Mouse (Mus musculus): ENCODE measurements around the gene Zswim8. TPM values are rescaled to one million over a fixed set of nuclear protein-coding genes. Genes with fewer than 3 reads are reported as not detected.

The Zswim8 gene
- polyA plus RNA-seq, 1 experiment from 2014 or later: 37.5 TPM

GRCm38 (mm10) chr14:20753792-20754191, 46.4 kb downstream of the Zswim8 start:
- WGBS: 80% methylated on average over 3 of the region's 3 CpGs
- H3K27ac ChIP-seq: no peak overlapping the region
- H3K4me1 ChIP-seq (replicated peaks): no peaks in the 10 kb centered on the region; the same call in 1 of the 2 replicates
- no peak overlapping the region for H3K4me3 ChIP-seq (replicated peaks)
- no peak overlapping the region for H3K4me2 ChIP-seq
- H3K27me3 ChIP-seq: no peaks in the 10 kb centered on the region
- ATAC-seq (ENCODE audit: insufficient number of reproducible peaks, insufficient read depth, low FRiP score, low TSS enrichment, low read depth): no peak
- H3K9ac ChIP-seq (replicated peaks): no peak overlapping the region
- H3K9me3 ChIP-seq: no peaks in the 10 kb centered on the region
- H3K36me3 ChIP-seq: peaks cover 68% of the 10 kb centered on the region

DNA sequence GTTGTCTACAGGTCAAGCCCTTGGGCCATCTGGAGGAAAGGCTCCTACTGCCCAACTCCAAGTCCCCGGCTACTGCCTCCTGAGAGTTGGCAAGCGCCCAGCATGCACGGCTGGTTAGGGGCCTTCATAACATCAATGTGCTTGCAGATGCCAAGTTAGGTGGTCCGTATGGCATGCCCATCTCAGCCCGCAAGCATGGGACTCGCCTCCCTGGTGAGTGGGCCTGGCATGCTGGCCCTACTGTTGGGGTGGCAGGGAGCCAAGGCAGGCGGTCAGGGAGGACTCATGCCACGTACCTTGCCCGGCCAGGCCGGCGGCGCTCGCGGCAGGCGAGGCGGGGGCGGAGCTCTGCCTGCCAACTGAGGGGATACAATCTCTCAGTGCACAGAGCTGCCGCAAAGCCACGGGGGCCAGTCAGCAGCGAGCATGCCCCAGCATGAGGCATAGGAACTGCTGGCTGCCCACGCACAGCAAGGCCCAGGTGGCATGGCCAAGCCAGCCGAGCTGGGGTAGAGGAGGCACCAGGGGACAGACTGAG, 50.1 kb downstream of the Zswim8 start:
- ATAC-seq (ENCODE audit: insufficient number of reproducible peaks, insufficient read depth, low FRiP score, low TSS enrichment, low read depth): no peak
- WGBS: 95% methylated on average over 22 of the region's 22 CpGs
- Histone ChIP-seq H3K27ac (no peak overlapping the region), H3K4me2 (no peak overlapping the region), H3K9me3 (no peaks in the 10 kb centered on the region), H3K4me1 (replicated peaks) (no peaks in the 10 kb centered on the region), H3K36me3 (peaks cover 95% of the 10 kb centered on the region), H3K4me3 (replicated peaks) (no peak overlapping the region), H3K9ac (replicated peaks) (no peak overlapping the region), H3K27me3 (no peaks in the 10 kb centered on the region)

DNA sequence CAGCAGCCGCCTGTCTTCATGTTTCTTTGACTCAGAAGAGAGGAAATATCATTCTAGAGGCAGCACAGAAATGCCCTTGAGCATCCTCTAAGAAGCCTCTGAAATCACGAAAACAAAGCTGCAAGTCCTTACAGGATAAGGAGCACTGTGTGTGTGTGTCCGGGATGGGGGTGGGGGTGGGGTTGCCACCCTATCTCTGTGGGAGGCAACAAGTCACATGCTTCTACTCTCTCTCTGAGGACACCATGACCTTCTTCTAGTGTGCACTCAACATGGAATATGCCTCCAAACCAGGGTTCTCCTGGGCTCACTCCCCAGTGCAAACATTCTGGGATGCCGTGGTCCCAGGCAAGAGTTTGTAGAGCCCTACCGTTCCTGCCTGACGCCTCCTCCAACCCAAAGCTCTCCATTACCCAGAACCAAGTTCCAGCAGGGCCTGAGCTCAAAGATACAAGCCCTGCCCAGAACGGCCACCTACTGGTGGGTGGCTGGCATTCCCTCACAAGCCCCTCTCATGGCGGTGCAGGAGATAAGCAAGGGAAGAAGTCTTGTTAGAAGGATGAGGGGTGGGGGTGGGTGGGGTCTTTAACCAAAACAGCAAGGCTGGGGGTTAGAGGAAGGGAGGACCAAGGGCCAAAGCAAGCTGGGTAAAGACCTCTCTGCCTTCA, 51.5 kb downstream of the Zswim8 start:
- Histone ChIP-seq H3K9ac (replicated peaks) (no peak overlapping the region), H3K4me2 (no peak overlapping the region), H3K4me3 (replicated peaks) (no peak overlapping the region), H3K36me3 (peaks cover 98% of the 10 kb centered on the region), H3K9me3 (no peaks in the 10 kb centered on the region), H3K4me1 (replicated peaks) (no peaks in the 10 kb centered on the region), H3K27me3 (no peaks in the 10 kb centered on the region), H3K27ac (no peak overlapping the region)
- ATAC-seq (ENCODE audit: insufficient number of reproducible peaks, insufficient read depth, low FRiP score, low TSS enrichment, low read depth): no peak
- WGBS: 78% methylated on average over 8 of the region's 8 CpGs

GRCm38 (mm10) chr14:20764942-20765341, 57.6 kb downstream of the Zswim8 start:
- WGBS: 89% methylated on average over 5 of the region's 5 CpGs
- no peaks in the 10 kb centered on the region for H3K27me3 ChIP-seq
- H3K9me3 ChIP-seq: no peaks in the 10 kb centered on the region
- no peak for ATAC-seq (ENCODE audit: insufficient number of reproducible peaks, insufficient read depth, low FRiP score, low TSS enrichment, low read depth)
- no peaks in the 10 kb centered on the region for H3K4me1 ChIP-seq (replicated peaks)
- H3K4me3 ChIP-seq (replicated peaks): no peak overlapping the region
- no peak overlapping the region for H3K9ac ChIP-seq (replicated peaks)
- H3K36me3 ChIP-seq: peaks cover 75% of the 10 kb centered on the region
- no peak overlapping the region for H3K27ac ChIP-seq
- no peak overlapping the region for H3K4me2 ChIP-seq

DNA sequence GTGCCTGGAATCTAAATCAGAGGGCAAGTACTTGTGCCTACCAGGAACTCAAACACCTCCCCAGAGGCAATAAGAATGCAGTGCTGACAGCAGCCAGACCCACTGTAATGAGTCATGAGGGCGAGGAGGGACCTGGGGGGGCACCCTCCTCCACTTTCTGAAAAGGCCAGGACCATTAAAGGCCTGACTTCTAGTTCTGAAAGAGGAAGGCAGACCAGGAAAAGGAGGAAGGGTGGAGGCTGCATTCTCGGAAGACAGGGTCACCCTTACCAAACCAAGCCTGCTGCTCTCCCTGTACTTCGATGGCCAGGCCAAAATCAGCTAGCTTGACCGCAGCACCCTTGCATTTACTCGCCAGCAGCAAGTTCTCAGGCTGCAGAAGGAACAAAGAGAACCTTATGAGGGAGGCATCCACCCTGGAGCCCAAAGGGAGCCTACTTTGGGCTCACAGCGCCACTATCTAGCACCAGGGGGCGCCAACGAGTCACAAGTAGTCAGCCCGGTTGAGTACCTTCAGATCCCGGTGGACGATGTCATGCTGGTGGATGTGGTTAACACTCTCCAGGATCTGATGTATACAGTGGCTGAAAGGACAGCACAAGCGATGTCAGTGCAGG, 58.4 kb downstream of the Zswim8 start:
- H3K9ac ChIP-seq (replicated peaks): no peak overlapping the region
- peaks cover 74% of the 10 kb centered on the region for H3K36me3 ChIP-seq
- 0 out of 2 replicates have a peak, but pooled peaks have one; percentile 45 for ATAC-seq (ENCODE audit: insufficient number of reproducible peaks, insufficient read depth, low FRiP score, low TSS enrichment, low read depth)
- H3K27ac ChIP-seq: 0 out of 2 replicates have a peak overlapping the region, but pooled peaks have one; percentile 12
- H3K9me3 ChIP-seq: no peaks in the 10 kb centered on the region
- 27% methylated on average over 12 of the region's 12 CpGs for WGBS
- no peaks in the 10 kb centered on the region for H3K27me3 ChIP-seq
- H3K4me2 ChIP-seq: no peak overlapping the region
- H3K4me3 ChIP-seq (replicated peaks): no peak overlapping the region
- H3K4me1 ChIP-seq (replicated peaks): no peaks in the 10 kb centered on the region

DNA sequence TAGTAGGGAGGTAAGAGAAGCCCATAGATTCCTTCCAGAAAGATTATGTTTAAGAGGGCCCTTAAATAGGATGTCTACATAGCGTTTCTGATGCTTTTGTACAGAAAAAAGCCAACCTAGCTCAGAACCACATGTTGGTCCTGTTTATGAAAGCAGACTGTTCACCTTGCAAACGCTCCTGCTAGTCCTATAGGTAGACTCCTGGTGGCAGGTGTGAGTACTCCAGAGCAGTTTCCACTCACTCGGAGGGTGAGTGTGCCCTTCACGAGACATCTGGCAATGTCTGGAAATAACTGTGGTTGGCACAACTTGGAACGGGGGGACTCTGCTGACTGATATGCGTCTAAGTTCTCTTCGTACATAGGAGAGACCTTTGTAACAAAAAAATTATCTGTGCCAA, 60.6 kb downstream of the Zswim8 start:
- Histone ChIP-seq H3K4me2 (no peak overlapping the region), H3K36me3 (peaks cover 68% of the 10 kb centered on the region), H3K4me3 (replicated peaks) (no peak overlapping the region)

GRCm38 (mm10) chr14:20768581-20768980, 61.2 kb downstream of the Zswim8 start:
- 78% methylated on average over 5 of the region's 5 CpGs for WGBS
- Histone ChIP-seq H3K9ac (replicated peaks) (no peak overlapping the region), H3K27me3 (no peaks in the 10 kb centered on the region), H3K4me1 (replicated peaks) (peaks cover 3% of the 10 kb centered on the region; the same call in 1 of the 2 replicates), H3K4me3 (replicated peaks) (no peak overlapping the region), H3K27ac (no peak overlapping the region), H3K4me2 (no peak overlapping the region), H3K36me3 (peaks cover 62% of the 10 kb centered on the region), H3K9me3 (no peaks in the 10 kb centered on the region)
- ATAC-seq (ENCODE audit: insufficient number of reproducible peaks, insufficient read depth, low FRiP score, low TSS enrichment, low read depth): no peak

More for the DNA sequence above, 60.6 kb downstream of the Zswim8 start:
- no peak overlapping the region for H3K9ac ChIP-seq (replicated peaks)
- no peak for ATAC-seq (ENCODE audit: insufficient number of reproducible peaks, insufficient read depth, low FRiP score, low TSS enrichment, low read depth)
- 91% methylated on average over 7 of the region's 7 CpGs for WGBS
- H3K9me3 ChIP-seq: no peaks in the 10 kb centered on the region
- H3K4me1 ChIP-seq (replicated peaks): no peaks in the 10 kb centered on the region
- H3K27me3 ChIP-seq: no peaks in the 10 kb centered on the region
- no peak overlapping the region for H3K27ac ChIP-seq

DNA sequence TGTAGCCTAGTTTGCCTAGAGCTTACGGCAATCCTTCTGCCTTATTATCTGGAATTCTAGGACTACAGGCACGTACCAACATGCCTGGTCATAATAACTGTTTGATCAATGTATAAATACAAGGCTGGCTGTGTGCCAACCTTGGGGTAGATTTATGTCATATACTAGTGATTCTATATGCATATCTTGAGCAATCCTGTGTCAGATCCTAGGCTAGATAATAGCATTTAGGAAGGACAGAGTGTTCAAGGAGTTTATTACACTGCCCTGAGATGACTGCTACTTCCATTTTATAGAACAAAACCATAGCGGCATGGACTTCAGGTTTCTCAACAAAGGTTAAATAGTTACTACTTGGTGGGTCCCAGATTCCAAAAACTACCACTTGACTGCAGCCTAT, 64.6 kb downstream of the Zswim8 start:
- H3K36me3 ChIP-seq: peaks cover 57% of the 10 kb centered on the region
- no peak overlapping the region for H3K9ac ChIP-seq (replicated peaks)
- no peaks in the 10 kb centered on the region for H3K9me3 ChIP-seq
- no peak overlapping the region for H3K4me3 ChIP-seq (replicated peaks)
- no peak for ATAC-seq (ENCODE audit: insufficient number of reproducible peaks, insufficient read depth, low FRiP score, low TSS enrichment, low read depth)
- H3K27ac ChIP-seq: no peak overlapping the region
- H3K4me1 ChIP-seq (replicated peaks): peaks cover 17% of the 10 kb centered on the region
- 92% methylated on average over 3 of the region's 3 CpGs for WGBS
- H3K27me3 ChIP-seq: no peaks in the 10 kb centered on the region
- no peak overlapping the region for H3K4me2 ChIP-seq

DNA sequence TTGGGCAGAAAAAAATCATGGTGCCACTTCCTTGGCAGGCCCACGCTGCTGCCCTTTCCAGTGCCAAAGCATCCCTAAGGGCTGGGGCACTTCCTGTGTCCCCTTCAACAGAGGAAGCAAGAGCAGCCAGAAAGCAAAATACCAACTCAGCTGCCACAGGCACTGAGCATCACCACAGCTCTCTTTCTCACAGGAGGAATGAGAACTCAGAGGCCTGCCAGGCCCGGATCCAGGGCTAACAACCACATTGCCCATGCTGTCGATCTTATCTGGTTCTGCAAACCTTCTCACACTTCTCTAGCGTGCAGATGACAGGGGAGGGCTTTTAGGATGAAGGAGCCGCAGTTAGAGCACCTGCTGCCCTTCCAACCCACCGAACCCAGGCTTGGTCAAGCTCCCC, 65.5 kb downstream of the Zswim8 start:
- no peak overlapping the region for H3K9ac ChIP-seq (replicated peaks)
- peaks cover 64% of the 10 kb centered on the region for H3K36me3 ChIP-seq
- no peak overlapping the region for H3K27ac ChIP-seq
- H3K4me1 ChIP-seq (replicated peaks): peaks cover 17% of the 10 kb centered on the region
- ATAC-seq (ENCODE audit: insufficient number of reproducible peaks, insufficient read depth, low FRiP score, low TSS enrichment, low read depth): no peak
- no peak overlapping the region for H3K4me3 ChIP-seq (replicated peaks)
- H3K4me2 ChIP-seq: no peak overlapping the region
- no peaks in the 10 kb centered on the region for H3K27me3 ChIP-seq
- no peaks in the 10 kb centered on the region for H3K9me3 ChIP-seq
- 76% methylated on average over 6 of the region's 6 CpGs for WGBS
